Mouse (Mus musculus): ENCODE measurements around the gene Pitpna. TPM values are rescaled to one million over a fixed set of nuclear protein-coding genes. Genes with fewer than 3 reads are reported as not detected.

Gene Pitpna
- polyA plus RNA-seq (2015; fragmentation: Nextera tagmentation; extraction: Ambion mirVana) = 30.7 and 33.1 TPM in 2 replicates

DNA sequence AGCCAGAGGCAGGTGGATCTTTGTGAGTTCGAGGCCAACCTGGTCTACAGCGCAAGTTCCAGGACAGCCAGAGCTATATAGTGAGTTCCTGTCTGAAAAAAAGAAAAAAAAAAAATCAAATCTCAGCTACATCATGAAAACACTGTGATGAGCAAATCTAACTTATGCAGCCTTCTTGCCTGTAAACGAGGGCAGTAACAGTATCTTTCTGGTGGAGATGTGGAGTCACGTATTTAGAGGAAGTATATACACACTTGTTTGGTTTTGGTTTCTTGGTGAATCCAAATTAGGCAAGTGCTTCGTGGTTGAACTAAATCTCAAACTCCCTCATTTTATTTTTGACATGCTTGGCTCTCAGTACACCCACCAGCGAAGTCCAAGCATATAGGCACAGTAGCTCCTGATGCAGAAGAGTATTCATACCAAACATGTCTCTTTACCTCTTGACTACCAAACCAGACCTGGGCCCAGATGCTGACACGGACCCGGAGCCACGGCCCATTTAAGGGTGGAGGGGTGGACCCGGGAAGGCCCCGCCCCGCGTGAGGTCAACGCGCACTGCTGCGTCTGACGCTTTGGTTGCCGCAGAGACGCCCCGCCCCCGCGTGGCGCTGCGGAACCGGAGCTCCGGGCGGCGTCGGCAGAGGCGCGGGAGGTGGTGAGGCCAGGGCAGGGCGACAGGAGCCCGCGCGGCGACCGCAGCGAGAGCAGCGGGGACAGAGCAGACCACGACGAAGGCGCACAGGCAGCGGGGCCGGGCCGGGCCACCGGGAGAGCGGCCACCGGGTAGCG lies at the start of gene Pitpna:
Pitpna (plus strand) TSS at position 605 of the 792 bp plus-strand sequence.
- Histone ChIP-seq H3K27ac (replicated peaks) (peak within 1 kb of the TSS; percentile 85), H3K36me3 (replicated peaks) (peaks cover 4% of the 10 kb centered on the region), H3K9me3 (replicated peaks) (no peaks in the 10 kb centered on the region), H3K4me2 (peak within 1 kb of the TSS; percentile 98), H3K4me1 (replicated peaks) (peaks cover 34% of the 10 kb centered on the region), H3K9ac (peak within 1 kb of the TSS; percentile 96), H3K4me3 (replicated peaks) (peak within 1 kb of the TSS; percentile 88), H3K27me3 (no peaks in the 10 kb centered on the region)
- peak; percentile 87 for ATAC-seq (ENCODE audit: insufficient read depth)
- 3% methylated on average over 49 of the region's 49 CpGs for WGBS (ENCODE audit: insufficient replicate concordance)

DNA sequence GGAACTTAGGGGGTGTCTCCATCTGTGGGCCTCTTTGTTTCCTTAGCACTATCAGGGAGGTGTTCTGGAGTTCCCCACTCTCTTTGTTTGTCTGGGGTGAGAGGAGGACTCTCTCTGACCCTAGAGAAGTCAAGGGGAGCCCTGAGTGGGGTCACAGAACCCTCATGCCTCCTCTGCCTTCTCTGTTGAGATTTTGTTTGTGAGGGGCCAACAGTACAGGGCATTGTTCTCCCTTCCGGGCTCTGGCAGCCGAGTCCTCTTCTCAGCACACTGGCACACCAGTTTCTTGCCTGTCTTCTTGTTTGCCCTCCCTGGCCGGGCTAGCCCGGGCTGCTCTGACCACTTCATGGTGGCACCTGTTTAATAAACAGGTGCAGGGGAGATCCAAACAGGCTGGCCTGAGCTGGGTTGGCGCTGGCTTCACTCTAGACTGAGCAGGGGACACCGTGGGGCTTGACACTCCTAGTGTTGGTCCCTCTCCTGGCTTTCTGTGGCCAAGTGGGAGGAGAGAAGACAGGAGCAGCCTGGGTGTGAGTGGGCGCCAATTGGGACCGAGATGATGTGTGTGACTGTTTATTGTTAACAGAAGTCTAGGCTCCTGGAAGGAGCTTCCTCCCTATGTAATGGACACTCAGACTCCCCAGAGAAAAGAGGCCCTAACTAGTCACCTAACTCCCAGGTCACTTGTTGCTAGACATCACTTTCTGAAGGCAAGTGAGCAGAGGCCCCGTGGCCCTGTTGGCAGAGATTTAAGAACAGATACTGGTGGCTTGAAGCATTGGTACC lies 49.5 kb upstream of the Pitpna start:
- H3K27ac ChIP-seq (replicated peaks) = no peak overlapping the region
- no peak overlapping the region for H3K9ac ChIP-seq
- no peak overlapping the region for H3K4me3 ChIP-seq (replicated peaks)
- no peak overlapping the region for H3K4me2 ChIP-seq
- WGBS (ENCODE audit: insufficient replicate concordance) = 63% methylated on average over 9 of the region's 9 CpGs
- peaks cover 41% of the 10 kb centered on the region for H3K4me1 ChIP-seq (replicated peaks)
- no peaks in the 10 kb centered on the region for H3K9me3 ChIP-seq (replicated peaks)
- no peak for ATAC-seq (ENCODE audit: insufficient read depth)
- no peaks in the 10 kb centered on the region for H3K36me3 ChIP-seq (replicated peaks)
- peaks cover under 1% of the 10 kb centered on the region; the same call in 1 of the 2 replicates for H3K27me3 ChIP-seq

DNA sequence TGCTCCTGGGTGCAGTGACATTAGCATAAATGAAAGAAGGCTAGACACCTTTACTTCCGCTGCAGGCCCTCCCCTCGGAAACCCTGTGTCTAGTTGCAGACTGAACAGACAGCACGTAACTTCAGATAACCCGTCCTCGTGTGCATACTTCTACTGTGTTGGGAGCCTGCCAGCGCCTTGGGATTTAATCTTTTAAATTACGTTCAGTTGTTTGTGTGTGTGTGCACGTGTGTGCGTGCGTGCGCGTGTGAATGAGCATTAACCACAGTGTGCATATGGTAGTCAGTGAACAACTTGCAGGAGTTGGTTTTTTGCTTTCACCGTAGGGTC lies 49.0 kb upstream of the Pitpna start:
- Histone ChIP-seq H3K9ac (no peak overlapping the region), H3K36me3 (replicated peaks) (no peaks in the 10 kb centered on the region), H3K9me3 (replicated peaks) (no peaks in the 10 kb centered on the region), H3K27ac (replicated peaks) (no peak overlapping the region), H3K27me3 (no peaks in the 10 kb centered on the region), H3K4me1 (replicated peaks) (peaks cover 40% of the 10 kb centered on the region), H3K4me3 (replicated peaks) (no peak overlapping the region), H3K4me2 (no peak overlapping the region)
- ATAC-seq (ENCODE audit: insufficient read depth) = no peak
- 67% methylated on average over 13 of the region's 13 CpGs for WGBS (ENCODE audit: insufficient replicate concordance)

DNA sequence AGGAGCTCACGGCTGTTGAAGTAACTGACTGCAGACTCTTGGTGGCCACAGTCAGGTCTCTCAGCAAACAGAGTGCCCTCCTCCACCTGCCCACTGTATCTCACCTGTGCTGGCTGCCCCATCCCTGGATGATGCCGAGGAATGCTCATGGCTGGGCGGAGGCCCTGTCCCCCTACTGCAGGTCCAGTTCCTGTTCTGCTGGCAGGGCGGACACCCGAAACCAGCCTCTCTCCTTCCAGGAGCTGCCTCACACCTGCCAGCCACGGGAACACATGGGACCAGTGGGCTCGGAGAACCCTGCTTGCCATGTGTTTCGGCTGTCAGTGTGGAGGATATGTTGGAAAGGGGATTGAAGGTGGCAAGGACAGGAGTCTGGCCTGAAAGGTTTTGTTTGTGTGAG lies 47.7 kb upstream of the Pitpna start:
- H3K9ac ChIP-seq = no peak overlapping the region
- no peak for ATAC-seq (ENCODE audit: insufficient read depth)
- 67% methylated on average over 8 of the region's 8 CpGs for WGBS (ENCODE audit: insufficient replicate concordance)
- no peak overlapping the region for H3K4me2 ChIP-seq
- peaks cover 34% of the 10 kb centered on the region for H3K4me1 ChIP-seq (replicated peaks)
- no peak overlapping the region for H3K27ac ChIP-seq (replicated peaks)
- H3K36me3 ChIP-seq (replicated peaks) = no peaks in the 10 kb centered on the region
- H3K9me3 ChIP-seq (replicated peaks) = no peaks in the 10 kb centered on the region
- no peaks in the 10 kb centered on the region for H3K27me3 ChIP-seq
- H3K4me3 ChIP-seq (replicated peaks) = no peak overlapping the region

DNA sequence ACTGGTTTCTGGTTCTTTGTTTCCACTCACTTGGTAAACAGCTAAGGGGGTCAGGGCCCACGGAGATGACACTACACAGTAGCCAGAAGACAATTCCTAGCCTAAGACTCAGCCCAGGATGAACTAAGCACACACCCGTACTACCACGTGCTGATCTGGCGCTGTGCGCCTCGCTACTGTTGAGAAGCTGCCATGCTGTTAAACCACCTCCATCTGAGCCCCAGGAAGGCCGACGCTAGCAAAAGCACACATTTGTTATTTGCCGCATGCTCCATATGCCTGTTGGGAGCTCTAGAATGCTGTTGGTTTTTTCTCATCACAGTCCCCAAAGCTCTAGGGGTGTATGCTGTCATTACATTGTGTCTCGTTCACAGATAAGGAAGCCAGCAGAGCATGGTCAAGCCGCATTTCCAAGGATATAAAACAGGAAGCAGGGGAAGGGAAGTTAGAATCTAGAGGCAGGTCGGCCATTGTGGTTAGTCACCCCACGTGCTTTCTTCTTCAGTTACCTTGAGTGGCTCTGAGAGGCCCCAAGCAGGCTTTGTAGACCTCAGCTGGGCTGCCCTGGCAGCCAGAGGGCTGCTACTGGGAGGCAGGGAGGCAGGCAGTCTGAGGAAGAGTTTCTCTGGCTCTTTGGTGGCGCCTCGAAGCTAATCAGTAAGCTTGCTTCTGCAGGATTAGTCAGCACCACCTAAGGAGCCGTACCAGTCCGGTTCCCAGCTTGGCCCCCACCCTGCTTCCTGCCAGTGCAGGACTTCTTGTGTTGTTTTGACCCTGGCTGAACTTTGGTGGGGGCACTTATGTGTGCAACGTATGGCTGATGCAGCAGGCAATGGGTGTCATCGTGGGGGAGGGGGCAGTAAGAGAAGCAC lies 47.0 kb upstream of the Pitpna start:
- no peak; the same call in 1 of the 2 replicates for ATAC-seq (ENCODE audit: insufficient read depth)
- no peak overlapping the region; the same call in 1 of the 2 replicates for H3K27ac ChIP-seq (replicated peaks)
- WGBS (ENCODE audit: insufficient replicate concordance) = 41% methylated on average over 19 of the region's 19 CpGs
- H3K4me2 ChIP-seq = no peak overlapping the region
- no peak overlapping the region for H3K4me3 ChIP-seq (replicated peaks)
- no peaks in the 10 kb centered on the region for H3K27me3 ChIP-seq
- H3K9me3 ChIP-seq (replicated peaks) = no peaks in the 10 kb centered on the region
- H3K9ac ChIP-seq = no peak overlapping the region
- H3K36me3 ChIP-seq (replicated peaks) = no peaks in the 10 kb centered on the region
- H3K4me1 ChIP-seq (replicated peaks) = peaks cover 36% of the 10 kb centered on the region

DNA sequence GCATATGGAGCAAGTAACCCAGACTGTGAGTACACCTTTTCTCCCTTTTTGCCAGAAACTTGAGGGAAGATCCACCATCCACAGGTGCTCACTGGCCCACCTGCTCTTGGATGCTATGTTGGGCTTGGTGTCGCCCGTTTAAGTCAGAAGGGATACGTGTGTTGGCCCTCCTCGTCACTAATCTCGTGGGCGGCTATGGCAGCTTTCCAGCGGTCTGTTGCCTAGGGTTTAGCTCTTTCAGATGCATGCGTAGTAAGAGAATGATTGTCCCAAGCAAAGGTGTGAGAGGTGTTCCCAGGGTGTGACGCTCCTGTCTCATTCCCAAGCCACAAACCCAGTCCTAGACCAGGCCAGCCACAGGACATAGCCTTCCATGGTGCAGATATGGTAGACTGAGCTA lies 43.2 kb upstream of the Pitpna start:
- WGBS (ENCODE audit: insufficient replicate concordance) = 76% methylated on average over 9 of the region's 9 CpGs
- H3K4me3 ChIP-seq (replicated peaks) = no peak overlapping the region
- no peak overlapping the region for H3K4me2 ChIP-seq
- H3K27ac ChIP-seq (replicated peaks) = no peak overlapping the region
- H3K27me3 ChIP-seq = no peaks in the 10 kb centered on the region
- H3K36me3 ChIP-seq (replicated peaks) = no peaks in the 10 kb centered on the region
- ATAC-seq (ENCODE audit: insufficient read depth) = no peak
- no peak overlapping the region for H3K9ac ChIP-seq
- H3K9me3 ChIP-seq (replicated peaks) = no peaks in the 10 kb centered on the region
- peaks cover 42% of the 10 kb centered on the region for H3K4me1 ChIP-seq (replicated peaks)

DNA sequence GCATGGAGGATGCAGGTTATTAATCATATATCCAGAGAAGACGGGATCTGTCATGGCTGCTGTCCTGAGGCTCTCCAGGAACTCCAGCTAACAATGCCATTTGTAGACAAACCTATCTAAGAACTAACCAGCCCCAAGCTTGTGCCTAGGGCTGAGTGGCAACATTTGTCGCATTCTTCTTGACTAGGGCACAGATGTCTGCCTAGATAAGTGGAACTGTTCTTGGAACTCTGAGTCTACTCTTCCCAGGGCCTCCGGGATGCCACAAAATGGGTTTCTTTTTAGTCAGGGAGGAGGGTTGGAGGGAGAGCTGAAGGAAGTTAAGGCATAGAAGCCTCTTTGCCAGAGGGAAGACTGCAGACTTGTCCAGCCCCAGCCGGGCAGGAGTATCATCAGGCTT lies 41.8 kb upstream of the Pitpna start:
- ATAC-seq (ENCODE audit: insufficient read depth) = no peak
- Histone ChIP-seq H3K36me3 (replicated peaks) (no peaks in the 10 kb centered on the region), H3K27ac (replicated peaks) (no peak overlapping the region), H3K4me3 (replicated peaks) (no peak overlapping the region), H3K9ac (no peak overlapping the region), H3K27me3 (no peaks in the 10 kb centered on the region), H3K4me2 (peak overlapping the region; percentile 36), H3K9me3 (replicated peaks) (no peaks in the 10 kb centered on the region), H3K4me1 (replicated peaks) (peaks cover 46% of the 10 kb centered on the region)
- WGBS (ENCODE audit: insufficient replicate concordance) = 35% methylated on average over 4 of the region's 4 CpGs

DNA sequence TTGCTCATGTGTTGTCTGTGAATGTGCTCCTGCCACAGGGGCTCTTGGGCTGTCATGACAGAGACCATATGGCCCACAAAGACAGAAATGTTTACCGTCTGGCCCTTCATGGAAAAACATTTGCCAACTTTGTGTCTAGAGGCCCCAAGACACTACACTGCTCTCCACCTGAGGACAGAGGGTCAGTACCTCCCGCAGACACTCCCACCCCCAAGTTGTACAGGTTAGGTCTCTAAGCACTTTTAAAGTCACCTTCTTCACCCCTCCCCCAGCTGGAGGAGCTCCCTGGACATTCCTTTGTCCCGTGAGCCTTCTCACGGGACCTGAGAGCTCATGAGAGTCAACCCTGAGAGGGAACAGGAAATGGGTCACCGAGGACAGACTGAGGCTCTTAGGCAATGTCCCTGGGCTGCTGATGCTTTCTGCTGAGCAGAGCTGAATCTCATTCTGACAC lies 38.2 kb upstream of the Pitpna start:
- Histone ChIP-seq H3K4me3 (replicated peaks) (no peak overlapping the region), H3K27me3 (no peaks in the 10 kb centered on the region), H3K36me3 (replicated peaks) (no peaks in the 10 kb centered on the region), H3K4me1 (replicated peaks) (peaks cover 39% of the 10 kb centered on the region), H3K9me3 (replicated peaks) (no peaks in the 10 kb centered on the region), H3K9ac (no peak overlapping the region), H3K4me2 (no peak overlapping the region), H3K27ac (replicated peaks) (no peak overlapping the region; the same call in 1 of the 2 replicates)
- 48% methylated on average over 5 of the region's 5 CpGs for WGBS (ENCODE audit: insufficient replicate concordance)
- no peak for ATAC-seq (ENCODE audit: insufficient read depth)

DNA sequence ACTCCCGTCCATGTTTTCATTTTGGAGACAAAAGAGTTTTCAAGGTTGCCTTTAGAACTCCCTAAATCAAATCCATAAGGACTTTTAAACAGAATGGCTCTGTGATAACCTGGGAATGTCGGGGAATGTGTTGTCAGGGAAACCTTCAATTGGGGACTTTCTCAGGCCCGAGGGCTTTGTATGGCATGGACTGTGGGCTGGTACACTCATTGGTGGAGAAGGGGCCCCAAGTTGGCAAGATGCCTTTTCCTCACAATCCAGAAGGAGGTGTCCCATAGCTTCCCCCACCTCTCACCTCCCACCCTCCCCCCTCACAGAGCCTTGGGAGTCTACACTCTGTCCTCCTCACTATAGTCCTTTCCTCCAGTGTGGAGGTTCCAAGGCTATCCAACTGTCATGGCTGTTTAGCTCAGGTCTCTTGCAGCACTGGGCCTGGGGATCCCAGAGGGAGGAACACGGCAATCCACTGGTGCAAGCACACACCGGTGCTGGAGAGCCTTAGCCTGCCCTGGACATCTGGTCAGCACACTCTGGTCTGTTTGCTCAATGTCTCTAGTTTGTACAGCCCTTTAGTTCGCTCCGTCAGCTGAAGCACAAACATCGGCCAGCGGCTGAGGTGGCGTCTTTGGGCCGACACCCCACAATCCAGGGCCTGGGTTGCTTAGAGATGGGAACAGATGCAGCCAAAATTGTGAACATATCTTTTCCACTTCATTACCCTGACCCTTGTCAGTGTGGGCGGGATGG lies 37.5 kb upstream of the Pitpna start:
- H3K4me2 ChIP-seq = no peak overlapping the region
- H3K36me3 ChIP-seq (replicated peaks) = no peaks in the 10 kb centered on the region
- no peaks in the 10 kb centered on the region for H3K9me3 ChIP-seq (replicated peaks)
- no peak overlapping the region for H3K9ac ChIP-seq
- ATAC-seq (ENCODE audit: insufficient read depth) = peak; percentile 36; the same call in 1 of the 2 replicates
- WGBS (ENCODE audit: insufficient replicate concordance) = 74% methylated on average over 12 of the region's 12 CpGs
- H3K27ac ChIP-seq (replicated peaks) = peak overlapping the region; percentile 29; the same call in 1 of the 2 replicates
- peaks cover 34% of the 10 kb centered on the region for H3K4me1 ChIP-seq (replicated peaks)
- no peak overlapping the region for H3K4me3 ChIP-seq (replicated peaks)
- no peaks in the 10 kb centered on the region for H3K27me3 ChIP-seq

DNA sequence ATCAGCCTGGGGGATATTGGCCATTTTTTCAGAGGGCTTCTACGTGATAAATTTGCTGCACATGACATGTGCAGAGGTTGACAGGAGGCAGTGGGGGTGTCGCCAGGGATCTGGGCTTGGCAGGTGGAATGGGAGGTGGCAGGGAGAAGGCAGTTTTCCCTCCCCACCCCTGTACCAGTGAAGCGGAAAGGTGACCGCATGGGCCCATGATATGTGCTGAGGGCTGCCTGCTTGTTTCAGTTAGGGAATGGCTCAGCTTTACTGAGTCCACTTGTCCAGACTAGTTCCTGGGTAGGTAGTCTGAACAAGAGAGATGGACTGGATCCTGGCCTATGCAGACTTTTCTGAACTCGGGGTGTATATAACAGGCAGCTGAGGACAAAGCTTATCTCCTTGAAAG lies 36.6 kb upstream of the Pitpna start:
- Histone ChIP-seq H3K36me3 (replicated peaks) (no peaks in the 10 kb centered on the region), H3K27ac (replicated peaks) (no peak overlapping the region), H3K27me3 (no peaks in the 10 kb centered on the region), H3K9me3 (replicated peaks) (no peaks in the 10 kb centered on the region), H3K4me1 (replicated peaks) (peaks cover 25% of the 10 kb centered on the region), H3K4me3 (replicated peaks) (no peak overlapping the region), H3K4me2 (no peak overlapping the region), H3K9ac (no peak overlapping the region)
- WGBS (ENCODE audit: insufficient replicate concordance) = 69% methylated on average over 5 of the region's 5 CpGs
- no peak for ATAC-seq (ENCODE audit: insufficient read depth)
